In the genomic region with DNA sequence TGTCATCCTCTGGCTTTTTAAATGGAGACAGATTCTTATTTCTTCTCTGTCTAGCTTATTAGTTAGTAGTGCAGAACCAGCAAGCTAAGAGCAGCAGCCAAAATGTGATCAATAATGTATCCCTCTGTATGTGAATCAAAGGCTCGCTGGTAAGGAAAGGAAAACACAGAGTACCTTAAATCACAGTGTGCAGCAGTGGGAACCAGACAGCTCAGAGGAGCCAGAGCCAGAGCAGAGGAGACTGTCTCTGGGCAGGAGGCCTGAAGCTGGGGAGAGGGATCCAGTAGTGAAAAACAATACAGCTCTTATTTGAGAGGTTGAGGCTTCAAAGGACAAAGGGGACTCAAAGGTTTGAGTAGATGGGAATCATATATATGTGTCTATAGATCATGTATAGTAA, we compare ENCODE assay signal across 20 mouse cellular contexts.
"Had no signal": no experiment of that assay in that cellular context is flagged by ENCODE, and none has a peak within 500 bp of the region (broad histone marks: within the 10 kb centered on the region; RNA-seq: fewer than 3 reads in every experiment).

No protein-coding gene starts in this region.

- ATAC-seq: liver, postnatal 0 days; lung, postnatal 0 days had no signal

- H3K36me3 ChIP-seq: liver, embryonic 13.5 days; liver, embryonic 15.5 days; lung, embryonic 15.5 days; midbrain, embryonic 12.5 days; neural tube, embryonic 12.5 days; stomach, embryonic 15.5 days had no signal

- H3K9me3 ChIP-seq: liver, embryonic 13.5 days; liver, embryonic 15.5 days; lung, embryonic 15.5 days; megakaryocyte, embryonic 14.5 days; midbrain, embryonic 12.5 days; neural tube, embryonic 12.5 days; stomach, embryonic 15.5 days had no signal

- H3K27ac ChIP-seq: liver, embryonic 13.5 days; liver, embryonic 15.5 days; lung, embryonic 15.5 days; macrophage; midbrain, embryonic 12.5 days; neural tube, embryonic 12.5 days; stomach, embryonic 15.5 days; stomach, postnatal 0 days had no signal

- H3K27me3 ChIP-seq: liver, embryonic 13.5 days; liver, embryonic 15.5 days; lung, embryonic 15.5 days; megakaryocyte, embryonic 14.5 days; midbrain, embryonic 12.5 days; neural tube, embryonic 12.5 days; stomach, embryonic 15.5 days had no signal

- H3K9ac ChIP-seq: liver, embryonic 13.5 days; liver, embryonic 15.5 days; liver, postnatal 0 days; lung, embryonic 15.5 days; midbrain, embryonic 12.5 days; neural tube, embryonic 12.5 days; stomach, embryonic 15.5 days had no signal

- DNase-seq: liver, embryonic 13.5 days; liver, postnatal 0 days; lung, adult 2 months; lung, postnatal 14 days; lung, postnatal 36 days; right cerebral cortex, postnatal 14 days; thymus, adult 2 months; thymus, postnatal 25 days; thymus, postnatal 4 days had no signal

- H3K4me3 ChIP-seq: liver, embryonic 13.5 days; liver, embryonic 15.5 days; lung, embryonic 15.5 days; megakaryocyte, embryonic 14.5 days; midbrain, embryonic 12.5 days; myocyte; neural tube, embryonic 12.5 days; stomach, embryonic 15.5 days had no signal

- H3K4me2 ChIP-seq: liver, embryonic 11.5 days; liver, embryonic 13.5 days; liver, embryonic 15.5 days; lung, embryonic 15.5 days; midbrain, embryonic 12.5 days; neural tube, embryonic 12.5 days; stomach, embryonic 15.5 days had no signal

- H3K4me1 ChIP-seq: liver, embryonic 13.5 days; liver, embryonic 15.5 days; lung, embryonic 15.5 days; megakaryocyte, embryonic 14.5 days; midbrain, embryonic 12.5 days; neural tube, embryonic 12.5 days; stomach, embryonic 15.5 days had no signal
